Mouse (Mus musculus): ENCODE measurements at regions not wholly inside any gene's neighbourhood (a gene's known extent, or its start where the extent isn't known, plus 50 kb on each side); places are given as distances from the start of the nearest gene placed in this dataset.

DNA sequence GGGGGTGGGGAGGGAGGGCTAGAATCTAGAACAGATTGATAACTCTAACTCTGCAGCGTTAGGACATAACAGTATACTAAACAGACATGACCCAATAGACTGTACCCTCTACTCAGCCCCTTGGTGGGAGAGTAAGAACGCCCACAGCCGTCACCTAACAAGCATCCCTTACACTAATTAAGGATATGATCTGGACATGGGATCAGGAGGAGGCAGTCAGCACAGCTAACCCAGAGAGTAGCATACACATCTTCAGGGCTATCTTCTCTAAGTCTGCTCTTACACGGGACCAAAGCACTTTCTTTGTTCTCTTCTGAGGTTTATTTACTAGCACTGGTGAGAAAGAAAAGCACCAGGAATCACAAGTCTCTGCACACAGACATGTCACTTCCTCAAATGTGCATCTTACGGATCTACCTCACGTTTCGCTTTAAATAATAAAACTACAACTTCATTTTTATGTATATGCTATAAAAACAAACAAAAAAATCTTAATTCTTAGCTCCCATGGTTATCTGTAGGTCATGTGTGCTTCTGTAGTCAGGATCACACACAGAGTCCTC, 128.0 kb upstream of the Klf14 start:
- TF ChIP-seq POLR2A (IDR thresholded peaks at IDR 0.05; ENCODE audit: insufficient read depth, low read length): no peak
- no peak for TF ChIP-seq CTCF (IDR thresholded peaks at IDR 0.05; ENCODE audit: low read depth, low read length)
